In genomic region chr2:38540666-38541065, GRCm38 (mm10) we compare ENCODE assay signal across 25 mouse cellular contexts. TPM values are rescaled to one million over a fixed set of nuclear protein-coding genes. Genes with fewer than 3 reads are reported as not detected.
DNase-seq lines count a peak whose midpoint lies in the region; ATAC-seq and TF ChIP-seq lines count a peak whose summit lies in the region.
"Had no signal": no experiment of that assay in that cellular context is flagged by ENCODE, and none has a peak within 500 bp of the region (broad histone marks: within the 10 kb centered on the region; RNA-seq: fewer than 3 reads in every experiment).

No protein-coding gene starts in this region.

- H3K36me3 ChIP-seq in heart, embryonic 11.5 days (ENCODE audit: control insufficient read depth, insufficient read depth, low read length), result no peaks in the 10 kb centered on the region
- H3K36me3 ChIP-seq in heart, postnatal 0 days (replicated peaks; ENCODE audit: control insufficient read depth, insufficient read depth, low read length), result no peaks in the 10 kb centered on the region
- H3K36me3 ChIP-seq: embryonic facial prominence, embryonic 13.5 days; limb, embryonic 10.5 days; liver, embryonic 15.5 days; lung, embryonic 15.5 days; neural tube, embryonic 12.5 days had no signal

- no peaks in the 10 kb centered on the region for H3K9me3 ChIP-seq in heart, embryonic 11.5 days (replicated peaks; ENCODE audit: control insufficient read depth, low read length)
- no peaks in the 10 kb centered on the region for H3K9me3 ChIP-seq in heart, postnatal 0 days (replicated peaks; ENCODE audit: control insufficient read depth, low read length)
- H3K9me3 ChIP-seq: embryonic facial prominence, embryonic 13.5 days; G1E; limb, embryonic 10.5 days; liver, embryonic 15.5 days; lung, embryonic 15.5 days; megakaryocyte, embryonic 14.5 days; neural tube, embryonic 12.5 days had no signal

- intact Hi-C loops in heart, postnatal 36 days (cut with DNase I), result no loop called here

- 81% methylated on average over 6 of the region's 6 CpGs for WGBS in heart, embryonic 11.5 days (ENCODE audit: insufficient replicate concordance)
- WGBS in heart, postnatal 0 days, result 68% methylated on average over 6 of the region's 6 CpGs

- peaks cover 54% of the 10 kb centered on the region for H3K4me1 ChIP-seq in heart, embryonic 11.5 days (ENCODE audit: control insufficient read depth, insufficient read depth, low read length)
- H3K4me1 ChIP-seq in heart, postnatal 0 days (ENCODE audit: control insufficient read depth, insufficient read depth), result peaks cover 38% of the 10 kb centered on the region

- H3K4me2 ChIP-seq in heart, embryonic 11.5 days, result peak overlapping the region; percentile 37; the same call in 1 of the 2 replicates
- H3K4me2 ChIP-seq in heart, postnatal 0 days (ENCODE audit: low read depth, low read length), result no peak overlapping the region
- H3K4me2 ChIP-seq: embryonic facial prominence, embryonic 13.5 days; liver, embryonic 15.5 days; lung, embryonic 15.5 days; neural tube, embryonic 12.5 days had no signal

- no peaks in the 10 kb centered on the region for H3K27me3 ChIP-seq in heart, embryonic 11.5 days (ENCODE audit: control insufficient read depth, insufficient read depth, low read length)
- no peaks in the 10 kb centered on the region for H3K27me3 ChIP-seq in heart, postnatal 0 days (ENCODE audit: control insufficient read depth, insufficient read depth, low read length)
- H3K27me3 ChIP-seq: embryonic facial prominence, embryonic 13.5 days; liver, embryonic 15.5 days; lung, embryonic 15.5 days; neural tube, embryonic 12.5 days had no signal

- DNase-seq in cerebellum, adult 8-10 months, result peak; percentile 37
- no peak for DNase-seq in cerebellum, adult 9-11 months
- no peak for DNase-seq in heart, adult 18-20 months
- DNase-seq in heart, postnatal 0 days (ENCODE audit: low spot score), result no peak
- DNase-seq in heart, postnatal 36 days, result no peak
- no peak for DNase-seq in thymus, adult 18-20 months
- DNase-seq: adrenal gland, adult 2 months; embryo, embryonic 11 days; kidney, postnatal 25 days; liver; lung, postnatal 36 days; midbrain, embryonic 14.5 days; retina, postnatal 1 day; right cerebral cortex, postnatal 25 days; spleen, adult 18-20 months had no signal

- ATAC-seq in heart, embryonic 11.5 days (replicated peaks; ENCODE audit: insufficient number of reproducible peaks, low FRiP score, low TSS enrichment), result no peak
- no peak for ATAC-seq in heart, postnatal 0 days (ENCODE audit: insufficient read depth, low read depth)

- no peak overlapping the region for H3K4me3 ChIP-seq in heart, embryonic 11.5 days (ENCODE audit: low read depth, low read length)
- no peak overlapping the region for H3K4me3 ChIP-seq in heart, postnatal 0 days (ENCODE audit: low read depth, low read length)
- H3K4me3 ChIP-seq: embryonic facial prominence, embryonic 13.5 days; erythroblast, embryonic 14.5 days; layer of hippocampus, adult 2 months; limb, embryonic 10.5 days; liver, embryonic 15.5 days; lung, embryonic 15.5 days; megakaryocyte, embryonic 14.5 days; neural tube, embryonic 12.5 days had no signal

- no peak overlapping the region for H3K9ac ChIP-seq in heart, embryonic 11.5 days (ENCODE audit: low read depth, low read length)
- H3K9ac ChIP-seq in heart, postnatal 0 days (replicated peaks; ENCODE audit: low read depth, low read length), result no peak overlapping the region
- H3K9ac ChIP-seq: embryonic facial prominence, embryonic 13.5 days; liver, embryonic 15.5 days; lung, embryonic 15.5 days; neural tube, embryonic 12.5 days had no signal

- no peak for TF ChIP-seq EP300 in heart, postnatal 0 days (IDR thresholded peaks at IDR 0.05; ENCODE audit: low read depth)

- peak overlapping the region; percentile 50 for H3K27ac ChIP-seq in heart, embryonic 11.5 days (ENCODE audit: low read depth, low read length)
- 0 out of 2 replicates have a peak overlapping the region, but pooled peaks have one; percentile 20 for H3K27ac ChIP-seq in heart, postnatal 0 days (ENCODE audit: low read depth)
- H3K27ac ChIP-seq: embryonic facial prominence, embryonic 13.5 days; layer of hippocampus, adult 2 months; liver, embryonic 15.5 days; lung, embryonic 15.5 days; neural tube, embryonic 12.5 days had no signal

- no peak for TF ChIP-seq CTCF in heart, postnatal 0 days (IDR thresholded peaks at IDR 0.05; ENCODE audit: low read depth)

RNA-seq across cellular contexts. Expression of gene Nek6, which starts 29.2 kb away (rescaled TPM):
- polyA plus RNA-seq in heart, embryonic 11.5 days (2014; fragmentation: Nextera tagmentation; extraction: Ambion mirVana), result 78.8 and 85.1 TPM in 2 replicates
- total RNA-seq in heart, adult 18-20 months (2021), result 1 to 10 TPM; 2.6 to 4.7 TPM
- total RNA-seq in heart, postnatal 0 days (2014; rRNA removed; ENCODE audit: low replicate concordance), result 12.3 and 18.1 TPM in 2 replicates
- polyA plus RNA-seq in heart, postnatal 0 days (2015; fragmentation: Nextera tagmentation; extraction: Ambion mirVana), result 25.5 and 26.5 TPM in 2 replicates
- 1 to 10 TPM; 4.0 to 4.7 TPM for total RNA-seq in heart, postnatal 36 days (2021)
